Mouse (Mus musculus) layer of hippocampus, postnatal 36 days (tissue): ENCODE results near the gene Sult6b2. TPM values are rescaled to one million over a fixed set of nuclear protein-coding genes. Genes with fewer than 3 reads are reported as not detected.

ENCODE experiments used
- DNase-seq, 2 experiments: peaks; one replicate each; pipeline ENCODE4 v3.0.0; 2022
- total RNA-seq, 2 experiments: library from RNA; stranded (reverse); gene quantifications; 2 replicates each; pipeline ENCODE4 v1.2.3; 2021

Sult6b2 gene
- total RNA-seq, 2 experiments from 2014 or later = not detected

DNA sequence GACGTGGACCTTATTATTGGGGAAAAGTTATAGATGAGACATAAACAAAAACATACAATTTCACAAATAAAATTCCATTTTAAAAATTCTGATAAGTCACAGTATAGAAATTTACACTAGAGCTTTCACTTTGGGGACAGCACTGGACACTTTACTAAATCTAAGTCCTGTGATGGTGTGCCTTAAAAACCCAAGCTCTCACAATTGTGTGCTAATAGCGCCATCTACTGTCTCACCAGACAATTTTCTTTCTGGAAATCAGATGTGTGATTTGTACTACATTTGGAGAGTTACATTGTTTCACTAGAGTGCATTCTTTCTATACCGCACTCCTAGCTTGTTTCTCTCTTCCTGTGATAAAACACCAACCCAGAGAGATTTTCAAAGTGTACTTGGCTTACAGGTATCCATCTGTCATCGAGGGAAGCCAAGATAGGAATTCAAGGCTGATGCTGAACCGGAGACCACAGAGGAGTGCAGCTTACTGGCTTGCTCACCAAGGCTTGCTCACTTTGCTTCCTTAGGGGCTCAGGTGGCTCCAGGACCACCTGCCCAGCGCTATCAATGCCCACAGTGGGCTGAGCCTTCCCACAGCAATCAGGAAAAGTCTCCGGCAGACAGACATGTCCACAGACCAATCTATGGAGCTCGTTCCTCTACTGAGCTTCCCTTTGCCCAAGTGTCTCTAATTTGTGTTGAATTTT lies 68.8 kb downstream of the Sult6b2 start:
- DNase-seq = no peak

Other genes with a start within 250 kb of the Sult6b2 start
- 1 to 10 TPM; 1.5 to 2.0 TPM for gene Kcnj8, start 232.9 kb downstream of the Sult6b2 start, total RNA-seq
- 1 to 10 TPM; 3.1 to 3.3 TPM for gene Abcc9, start 102.2 kb downstream of the Sult6b2 start, total RNA-seq
- 100 to 1,000 TPM in 1 of 2 experiments, 10 to 100 TPM in 1; 93.1 to 101 TPM for gene Cmas, start 47.8 kb downstream of the Sult6b2 start, total RNA-seq
- 10 to 100 TPM; 34.6 to 34.9 TPM for gene St8sia1, start 159.9 kb upstream of the Sult6b2 start, total RNA-seq